Mouse (Mus musculus): ENCODE results near the gene Olfr825.
"Not testable (repeated sequence)": the region's sequence is repeated elsewhere in the genome, so short reads cannot be mapped to it uniquely, and the experiment has no call there.

Olfr825 gene

DNA sequence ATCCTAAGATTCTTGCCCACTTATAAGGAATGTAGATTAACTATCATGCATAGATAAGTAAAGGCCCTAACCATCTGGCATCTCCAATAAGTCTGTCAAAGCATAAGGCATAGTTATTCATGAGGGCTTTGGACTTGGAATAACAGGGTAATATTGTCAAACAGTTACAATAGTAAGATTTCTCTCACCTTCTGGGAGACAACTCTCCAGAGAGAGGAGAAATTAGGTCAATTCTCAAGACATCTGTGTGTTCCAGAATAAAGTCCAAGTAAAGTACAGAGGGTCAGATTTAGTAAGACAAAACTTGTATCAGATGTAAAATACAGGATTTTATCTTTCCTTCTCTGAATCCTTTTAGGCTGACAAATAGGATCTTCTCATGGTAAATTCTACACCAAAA is at the start of gene Olfr825:
Gene Olfr825, minus strand, starts transcription at position 101 of the 400 bp plus-strand sequence.
- no peak for DNase-seq (ENCODE audit: extremely low read depth, low read depth, low spot score)

DNA sequence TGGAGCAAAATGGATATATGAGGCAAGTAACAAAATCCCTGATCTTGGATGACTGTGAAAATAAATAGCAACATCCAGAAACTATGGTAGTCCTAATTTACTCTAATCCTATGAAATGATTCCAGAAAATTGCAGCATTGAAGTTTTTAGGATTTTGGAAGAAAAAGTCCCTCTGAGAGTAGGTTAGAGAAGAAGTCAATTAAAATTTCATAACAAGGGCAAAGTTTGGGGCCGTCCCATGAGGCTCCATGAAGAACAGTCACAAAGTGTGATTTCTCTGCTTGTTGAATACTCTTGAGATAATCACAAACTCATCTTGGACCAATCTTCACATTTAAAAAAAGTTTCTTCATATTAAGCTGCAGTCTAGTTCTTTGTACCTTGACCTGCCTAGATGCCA is 47.7 kb upstream of the Olfr825 start, which contains the start of gene Olfr827:
Gene Olfr827, minus strand, starts transcription at position 101 of the 400 bp plus-strand sequence.
- DNase-seq (ENCODE audit: extremely low read depth, low read depth, low spot score): no peak

DNA sequence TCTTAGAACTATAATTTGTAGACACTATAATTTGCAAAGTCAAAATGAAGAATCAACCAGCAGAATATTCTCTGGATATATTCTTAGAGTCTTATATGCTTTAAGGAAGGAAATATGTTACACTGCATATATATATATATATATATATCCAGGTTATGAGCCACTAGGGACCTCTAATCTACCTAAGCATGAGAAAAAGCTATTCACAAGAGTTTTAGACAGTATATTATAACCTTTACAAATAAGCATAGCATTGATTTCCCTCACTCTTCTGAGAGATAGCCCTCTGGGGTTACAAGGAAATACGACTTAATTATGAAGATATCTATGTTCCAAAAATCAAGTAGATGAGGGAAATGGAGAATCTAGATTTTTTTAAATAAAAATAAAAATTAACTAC is 17.5 kb upstream of the Olfr825 start, which contains the start of gene Olfr826:
Gene Olfr826, minus strand, starts transcription at position 101 of the 400 bp plus-strand sequence.
- no peak for DNase-seq (ENCODE audit: extremely low read depth, low read depth, low spot score)

DNA sequence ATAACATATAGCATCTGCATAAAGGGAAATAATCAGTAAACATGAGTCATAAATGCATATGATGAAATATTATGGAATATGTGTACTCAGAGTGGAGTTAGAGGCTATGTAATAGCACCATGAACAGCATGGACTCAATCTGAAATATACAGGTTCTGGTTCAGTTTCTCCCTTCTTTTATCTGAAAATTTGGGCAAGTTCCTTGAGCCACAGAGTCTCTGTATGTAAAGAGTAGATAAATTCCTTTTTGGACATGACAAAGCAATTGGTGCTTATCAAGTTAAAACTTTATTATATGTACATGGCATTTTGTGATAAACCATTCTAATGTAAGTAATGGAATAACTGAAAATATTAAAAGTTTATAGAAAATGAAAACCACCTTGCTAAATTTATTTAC is 1.4 kb downstream of the Olfr825 start:
- no peak for DNase-seq (ENCODE audit: extremely low read depth, low read depth, low spot score)

DNA sequence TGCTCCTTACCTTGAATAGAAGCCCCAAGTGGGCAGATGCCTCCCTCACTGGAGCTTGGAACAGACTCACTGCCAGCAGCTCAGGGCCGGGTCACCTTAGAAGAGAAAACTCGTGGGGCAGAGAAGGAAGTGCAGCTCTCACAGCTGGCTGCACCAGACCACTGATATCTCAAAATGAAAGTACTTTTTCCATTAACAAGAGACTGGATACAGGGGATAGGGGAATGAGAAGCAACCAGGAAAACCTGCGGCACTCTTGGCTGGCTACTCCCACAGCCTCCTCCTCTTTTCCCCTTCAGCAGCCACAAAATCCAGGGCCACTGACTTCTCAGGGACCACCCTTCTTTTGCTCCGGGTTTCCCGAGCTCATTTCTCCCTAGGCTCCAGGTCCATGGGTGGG is 22.4 kb downstream of the Olfr825 start:
- DNase-seq (ENCODE audit: extremely low read depth, low read depth, low spot score): no peak

DNA sequence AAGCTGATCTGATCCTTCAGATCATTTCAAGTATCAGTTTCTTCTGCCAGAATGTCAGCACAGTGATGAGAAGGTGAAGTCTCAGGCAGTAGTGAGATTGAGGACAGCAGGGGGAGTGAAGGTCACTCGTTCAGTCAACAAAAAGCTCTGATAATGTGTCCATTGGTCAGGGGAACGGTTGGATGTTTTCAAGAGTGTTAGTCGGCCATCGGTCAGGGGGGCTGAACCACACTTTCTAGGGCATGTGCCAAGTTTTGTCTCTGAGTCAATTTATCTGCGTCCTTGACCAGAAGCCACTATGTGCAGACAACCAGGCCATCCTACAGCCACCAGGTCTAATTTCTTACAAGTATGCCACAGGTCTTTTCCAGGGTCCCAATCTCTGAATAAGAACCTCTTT is 24.1 kb downstream of the Olfr825 start:
- not testable (repeated sequence) for DNase-seq (ENCODE audit: extremely low read depth, low read depth, low spot score)

DNA sequence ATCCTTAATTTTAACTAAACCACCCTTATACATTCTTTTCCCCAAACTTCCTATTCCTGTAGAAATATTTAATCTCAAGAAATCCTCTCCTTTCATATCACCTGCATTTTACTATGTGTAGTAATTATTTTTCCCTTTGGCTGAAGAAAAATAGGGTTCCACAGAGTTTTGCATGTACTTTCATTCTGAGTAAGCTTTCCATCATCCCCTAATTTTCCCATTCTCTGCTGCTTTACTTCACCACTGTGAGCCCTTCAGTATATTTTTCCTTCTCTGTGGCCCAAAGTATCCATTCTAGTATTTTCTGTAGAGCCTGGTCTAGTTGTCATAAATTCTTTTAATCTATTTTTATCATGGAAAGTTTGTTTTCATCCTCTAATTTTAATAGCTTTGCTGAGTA is 31.8 kb downstream of the Olfr825 start:
- no peak for DNase-seq (ENCODE audit: extremely low read depth, low read depth, low spot score)

DNA sequence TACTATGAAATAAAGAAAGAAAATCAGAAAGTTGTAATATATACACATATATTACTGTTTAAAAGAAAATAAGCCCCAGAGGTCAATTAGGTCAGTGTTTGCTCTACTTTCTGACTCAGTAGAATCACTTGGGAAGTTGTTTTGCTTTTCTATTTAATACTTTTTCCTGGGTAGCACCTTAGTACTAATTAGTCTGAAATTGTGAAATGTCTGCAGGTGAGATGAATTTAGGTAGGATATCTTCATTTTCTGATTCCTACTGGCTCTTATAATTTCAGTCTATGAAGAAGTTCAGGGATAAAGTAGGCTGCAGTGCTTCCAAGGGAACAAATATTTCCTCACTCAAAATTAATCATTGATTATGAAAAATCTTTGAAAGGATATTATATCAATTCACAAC is 36.7 kb downstream of the Olfr825 start, which contains the start of gene Olfr824:
Gene Olfr824, minus strand, starts transcription at position 101 of the 400 bp plus-strand sequence.
- not testable (repeated sequence) for DNase-seq (ENCODE audit: extremely low read depth, low read depth, low spot score)

DNA sequence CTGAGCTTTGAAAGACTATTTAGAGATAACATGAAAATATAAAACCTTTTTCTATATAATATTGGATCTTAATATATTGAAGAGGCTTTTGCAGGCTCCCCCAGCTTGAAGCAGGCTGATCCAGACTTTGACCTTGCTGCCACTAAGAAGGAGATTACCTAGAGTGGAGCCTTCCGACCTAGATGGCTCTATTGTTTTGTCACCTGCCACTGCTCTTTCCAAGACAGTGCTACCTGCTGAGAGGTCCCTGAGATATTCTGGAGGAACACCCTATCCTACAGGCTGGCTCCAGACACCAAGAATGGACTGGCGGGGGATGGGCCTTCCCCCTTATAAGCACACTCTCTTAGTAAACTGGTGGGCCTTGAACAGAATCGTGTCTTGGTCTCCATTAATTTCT is 50.5 kb downstream of the Olfr825 start:
- not testable (repeated sequence) for DNase-seq (ENCODE audit: extremely low read depth, low read depth, low spot score)

DNA sequence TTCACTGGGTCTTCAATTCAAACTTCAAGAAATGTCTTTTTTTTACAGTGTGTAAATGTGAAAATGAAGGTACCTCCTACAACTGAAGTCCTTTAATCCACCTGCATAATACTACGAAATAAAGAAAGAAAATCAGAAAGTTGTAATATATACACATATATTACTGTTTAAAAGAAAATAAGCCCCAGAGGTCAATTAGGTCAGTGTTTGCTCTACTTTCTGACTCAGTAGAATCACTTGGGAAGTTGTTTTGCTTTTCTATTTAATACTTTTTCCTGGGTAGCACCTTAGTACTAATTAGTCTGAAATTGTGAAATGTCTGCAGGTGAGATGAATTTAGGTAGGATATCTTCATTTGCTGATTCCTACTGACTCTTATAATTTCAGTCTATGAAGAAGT is 51.3 kb downstream of the Olfr825 start, which contains the start of gene Olfr823:
Gene Olfr823, minus strand, starts transcription at position 101 of the 400 bp plus-strand sequence.
- DNase-seq (ENCODE audit: extremely low read depth, low read depth, low spot score): not testable (repeated sequence)
